Mouse (Mus musculus) small intestine, adult 2 months (tissue): ENCODE measurements around the gene Cdc26. TPM values are rescaled to one million over a fixed set of nuclear protein-coding genes. Genes with fewer than 3 reads are reported as not detected.

ENCODE experiments used
- H3K27ac ChIP-seq: fragments of 200-500 bp; 2 replicates; pipeline ENCODE4 v1.5.1; 2012; ENCODE audit warnings: low read depth, low read length, control low read depth, inconsistent platforms; ENCODE audit not compliant: insufficient read depth
- H3K27me3 ChIP-seq: fragments of 200-500 bp; 2 replicates; pipeline ENCODE4 v1.6.1; 2012; ENCODE audit warnings: mild to moderate bottlenecking, moderate library complexity, low read length, inconsistent platforms; ENCODE audit not compliant: control insufficient read depth, insufficient read depth
- H3K36me3 ChIP-seq: fragments of 200-500 bp; 2 replicates; pipeline ENCODE4 v1.6.1; 2012; ENCODE audit warnings: mild to moderate bottlenecking, low read length, control low read depth, inconsistent platforms; ENCODE audit not compliant: control insufficient read depth, insufficient read depth
- H3K4me1 ChIP-seq: fragments of 200-500 bp; 2 replicates; pipeline ENCODE4 v1.6.1; 2012; ENCODE audit warnings: low read length, inconsistent platforms, mixed read lengths; ENCODE audit not compliant: control insufficient read depth, insufficient read depth, insufficient read length
- H3K4me3 ChIP-seq: fragments of 200-500 bp; 2 replicates; pipeline ENCODE4 v1.5.1; 2012; ENCODE audit warnings: low read depth, mild to moderate bottlenecking, control low read depth, inconsistent platforms, low read length, moderate library complexity
- CTCF ChIP-seq: fragments of 200-500 bp; IDR thresholded peaks from 2 replicates; pipeline ENCODE4 v1.5.1; 2012; ENCODE audit warnings: low read depth, mild to moderate bottlenecking, control low read depth, inconsistent platforms, low read length, moderate library complexity, mixed read lengths; ENCODE audit not compliant: insufficient replicate concordance, insufficient read length; ENCODE audit errors: extremely low read depth
- POLR2A ChIP-seq: fragments of 200-500 bp; IDR thresholded peaks from 2 replicates; pipeline ENCODE4 v1.6.1; 2012; ENCODE audit warnings: low read depth, mild to moderate bottlenecking, control low read depth, inconsistent platforms, low read length, moderate library complexity
- WGBS: fragments of 180-500 bp; shearing (Covaris S2); methylation state at CpG from one replicate; pipeline ENCODE4 v1.1.7; 2018; 5-methylcytosine and 5-hydroxymethylcytosine counted together
- polyA plus RNA-seq: library from polyadenylated mRNA; depleted of rRNA; stranded (reverse); fragments of >200 nt; gene quantifications from 2 replicates; pipeline ENCODE4 v1.2.3, GENCODE M21; 2012

Gene Cdc26
- polyA plus RNA-seq, 1 experiment, result 6.6 TPM

- Histone ChIP-seq H3K27me3 (no peaks in the 10 kb centered on the region), H3K36me3 (peaks cover 41% of the 10 kb centered on the region), H3K4me3 (no peak overlapping the region), H3K4me1 (no peaks in the 10 kb centered on the region), H3K27ac (no peak overlapping the region)
- WGBS, result 75% methylated on average over 3 of the region's 3 CpGs
- TF ChIP-seq CTCF (no peak), POLR2A (no peak)
Measured at GRCm38 (mm10) chr4:62398956-62399355, 9.5 kb downstream of the Cdc26 start.

- H3K27ac ChIP-seq, result no peak overlapping the region
- peaks cover 2% of the 10 kb centered on the region; the same call in 1 of the 2 replicates for H3K4me1 ChIP-seq
- H3K36me3 ChIP-seq, result peaks cover 42% of the 10 kb centered on the region
- H3K27me3 ChIP-seq, result no peaks in the 10 kb centered on the region
- TF ChIP-seq POLR2A, result no peak
- no peak for TF ChIP-seq CTCF
- WGBS, result 63% methylated on average over 4 of the region's 4 CpGs
- H3K4me3 ChIP-seq, result no peak overlapping the region
Measured at GRCm38 (mm10) chr4:62397616-62398365, 10.7 kb downstream of the Cdc26 start.

- Histone ChIP-seq H3K4me3 (no peak overlapping the region), H3K27ac (no peak overlapping the region), H3K36me3 (peaks cover 38% of the 10 kb centered on the region), H3K4me1 (peaks cover 2% of the 10 kb centered on the region; the same call in 1 of the 2 replicates), H3K27me3 (no peaks in the 10 kb centered on the region)
- TF ChIP-seq CTCF (no peak), POLR2A (no peak)
- 83% methylated on average over 1 of the region's 1 CpGs for WGBS
Measured at GRCm38 (mm10) chr4:62395806-62396205, 12.6 kb downstream of the Cdc26 start.

GRCm38 (mm10) chr4:62393459-62393858 lies 15.0 kb downstream of the Cdc26 start:
- 35% methylated on average over 6 of the region's 6 CpGs for WGBS
- TF ChIP-seq POLR2A (no peak), CTCF (no peak)

GRCm38 (mm10) chr4:62391892-62392291 lies 16.6 kb downstream of the Cdc26 start:
- Histone ChIP-seq H3K4me1 (peaks cover 11% of the 10 kb centered on the region; the same call in 1 of the 2 replicates), H3K36me3 (peaks cover 34% of the 10 kb centered on the region), H3K27me3 (no peaks in the 10 kb centered on the region), H3K4me3 (no peak overlapping the region), H3K27ac (no peak overlapping the region)
- TF ChIP-seq CTCF (no peak), POLR2A (no peak)
- 87% methylated on average over 7 of the region's 7 CpGs for WGBS

More at GRCm38 (mm10) chr4:62393459-62393858, 15.0 kb downstream of the Cdc26 start:
- peaks cover 27% of the 10 kb centered on the region for H3K36me3 ChIP-seq
- no peak overlapping the region for H3K27ac ChIP-seq
- peaks cover 10% of the 10 kb centered on the region; the same call in 1 of the 2 replicates for H3K4me1 ChIP-seq
- H3K4me3 ChIP-seq, result no peak overlapping the region
- H3K27me3 ChIP-seq, result no peaks in the 10 kb centered on the region

GRCm38 (mm10) chr4:62389592-62390512 lies 18.6 kb downstream of the Cdc26 start:
- H3K4me1 ChIP-seq, result peaks cover 11% of the 10 kb centered on the region; the same call in 1 of the 2 replicates
- no peaks in the 10 kb centered on the region for H3K27me3 ChIP-seq
- no peak overlapping the region for H3K4me3 ChIP-seq
- peaks cover 31% of the 10 kb centered on the region for H3K36me3 ChIP-seq
- no peak overlapping the region for H3K27ac ChIP-seq
- WGBS, result 25% methylated on average over 5 of the region's 5 CpGs
- no peak for TF ChIP-seq POLR2A
- TF ChIP-seq CTCF, result no peak
